Mouse (Mus musculus): ENCODE measurements around the gene Polr2e.
"Not testable (repeated sequence)": the region's sequence is repeated elsewhere in the genome, so short reads cannot be mapped to it uniquely, and the experiment has no call there.

GRCm38 (mm10) chr10:80041409-80042060, 1.9 kb upstream of the Polr2e start:
- not testable (repeated sequence) for TF ChIP-seq CTCF, EP300 (IDR thresholded peaks at IDR 0.05; ENCODE audit: low read depth)

All from liver, postnatal 0 days (tissue).